Mouse (Mus musculus) lung, postnatal 0 days (tissue): ENCODE results near the gene Cdh4. TPM values are rescaled to one million over a fixed set of nuclear protein-coding genes. Genes with fewer than 3 reads are reported as not detected.

Experiments
- ATAC-seq: fragments of 200-750 bp; cut with Nextera tagmentation; 2 replicates; pipeline ENCODE4 v1.8.0; 2017; ENCODE audit warnings: moderate library complexity
- DNase-seq: peaks from one replicate; pipeline ENCODE4 v3.0.0-alpha.2; 2016; ENCODE audit warnings: low spot score
- H3K27ac ChIP-seq: fragments of 300-500 bp; sonication (generic); 2 replicates; pipeline ENCODE4 v1.5.1; 2014; ENCODE audit warnings: antibody characterized with exemption, mild to moderate bottlenecking, low read length, mixed read lengths
- H3K27me3 ChIP-seq: fragments of 300-500 bp; sonication (generic); replicated peaks from 2 replicates; pipeline ENCODE4 v1.6.1; 2014; ENCODE audit warnings: low read length, mixed read lengths; ENCODE audit not compliant: insufficient read depth
- H3K36me3 ChIP-seq: fragments of 300-500 bp; sonication (generic); 2 replicates; pipeline ENCODE4 v1.6.1; 2014; ENCODE audit warnings: low read length, mixed read lengths; ENCODE audit not compliant: insufficient read depth
- H3K4me1 ChIP-seq: fragments of 300-500 bp; sonication (generic); 2 replicates; pipeline ENCODE4 v1.6.1; 2014; ENCODE audit warnings: antibody characterized with exemption, low read depth, low read length, mixed read lengths; ENCODE audit not compliant: insufficient read depth
- H3K4me2 ChIP-seq: fragments of 300-500 bp; sonication (generic); replicated peaks from 2 replicates; pipeline ENCODE4 v1.6.1; 2014; ENCODE audit warnings: low read depth, mild to moderate bottlenecking, low read length, moderate library complexity, mixed read lengths
- H3K4me3 ChIP-seq: fragments of 300-500 bp; sonication (generic); 2 replicates; pipeline ENCODE4 v1.5.1; 2014; ENCODE audit warnings: low read depth, low read length
- H3K9ac ChIP-seq: fragments of 300-500 bp; sonication (generic); replicated peaks from 2 replicates; pipeline ENCODE4 v1.6.1; 2014; ENCODE audit warnings: low read depth, mild to moderate bottlenecking
- H3K9me3 ChIP-seq: fragments of 300-500 bp; sonication (generic); 2 replicates; pipeline ENCODE4 v1.6.1; 2016; ENCODE audit warnings: low read length, mixed read lengths
- CTCF ChIP-seq: IDR thresholded peaks from 2 replicates; pipeline ENCODE4 v1.5.1; 2016; ENCODE audit warnings: antibody characterized with exemption, mild to moderate bottlenecking
- EP300 ChIP-seq: IDR thresholded peaks from 2 replicates; pipeline ENCODE4 v1.6.1; 2016; ENCODE audit warnings: antibody characterized with exemption, mild to moderate bottlenecking, control low read depth
- WGBS: fragments of 180-500 bp; shearing (Covaris S2); extraction: QIAGEN DNeasy Blood & Tissue Kit; methylation state at CpG from one replicate; pipeline ENCODE4 v1.1.7; 2014; 5-methylcytosine and 5-hydroxymethylcytosine counted together
- polyA plus RNA-seq: library from polyadenylated mRNA; unstranded; fragments of >200 nt; fragmentation: Nextera tagmentation; extraction: Ambion mirVana; gene quantifications from 2 replicates; pipeline ENCODE4 v1.2.1, GENCODE M21; 2015

Cdh4 gene
- polyA plus RNA-seq, 1 experiment from 2014 or later: 3.4 TPM

GRCm38 (mm10) chr2:179488526-179489139 is 46.4 kb downstream of the Cdh4 start:
- H3K27ac ChIP-seq: no peak overlapping the region
- no peaks in the 10 kb centered on the region for H3K36me3 ChIP-seq
- 70% methylated on average over 21 of the region's 21 CpGs for WGBS
- H3K4me3 ChIP-seq: no peak overlapping the region
- TF ChIP-seq EP300: no peak
- no peak for TF ChIP-seq CTCF
- no peak overlapping the region for H3K9ac ChIP-seq
- no peaks in the 10 kb centered on the region for H3K27me3 ChIP-seq
- DNase-seq (no peak), ATAC-seq (no peak)
- no peaks in the 10 kb centered on the region for H3K9me3 ChIP-seq
- no peaks in the 10 kb centered on the region for H3K4me1 ChIP-seq
- no peak overlapping the region for H3K4me2 ChIP-seq

DNA sequence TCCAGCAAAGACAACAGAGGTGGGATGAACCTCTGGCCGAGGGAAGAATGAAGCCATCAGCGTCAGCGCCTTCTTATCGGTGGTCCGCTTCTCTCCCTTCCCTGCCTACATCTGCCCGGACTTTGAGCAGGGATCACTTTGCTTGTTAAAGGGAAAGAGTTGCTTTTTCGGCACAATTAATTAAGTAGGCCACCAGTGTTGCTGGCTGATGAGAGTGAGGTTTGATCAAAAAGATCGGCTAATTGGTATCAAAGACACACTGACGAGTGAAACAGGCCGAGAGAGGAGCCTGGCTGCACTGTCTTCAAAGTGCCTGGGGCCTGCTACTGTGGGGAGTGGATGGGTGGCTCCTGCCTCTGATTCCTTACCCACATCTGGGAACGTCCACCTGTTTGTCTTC is 49.7 kb downstream of the Cdh4 start:
- H3K27me3 ChIP-seq: no peaks in the 10 kb centered on the region
- H3K4me1 ChIP-seq: no peaks in the 10 kb centered on the region
- no peak overlapping the region for H3K4me3 ChIP-seq
- DNase-seq (no peak), ATAC-seq (no peak)
- no peaks in the 10 kb centered on the region for H3K9me3 ChIP-seq
- no peak overlapping the region for H3K9ac ChIP-seq
- H3K4me2 ChIP-seq: no peak overlapping the region
- WGBS: 70% methylated on average over 11 of the region's 11 CpGs
- TF ChIP-seq CTCF (no peak), EP300 (no peak)
- H3K27ac ChIP-seq: no peak overlapping the region
- no peaks in the 10 kb centered on the region for H3K36me3 ChIP-seq

DNA sequence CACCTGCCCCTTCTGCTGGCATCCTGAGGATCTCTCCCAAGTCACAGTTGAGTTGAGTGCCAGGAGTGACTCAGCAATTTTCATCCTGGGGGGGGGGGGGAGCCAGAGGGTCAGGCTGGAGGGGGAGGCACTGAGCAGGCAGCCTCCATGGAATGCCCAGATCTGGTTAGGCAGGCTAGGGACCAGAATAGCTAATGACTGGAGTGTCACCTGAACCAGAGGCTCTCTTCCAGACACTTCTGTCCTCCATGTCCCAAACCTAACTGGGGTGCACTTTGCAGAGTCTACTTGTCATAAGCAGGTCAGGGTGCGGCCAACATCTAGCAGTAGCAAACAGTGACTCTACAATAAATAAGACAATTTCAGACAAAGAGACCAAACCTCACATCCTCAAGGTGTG is 52.0 kb downstream of the Cdh4 start:
- Histone ChIP-seq H3K36me3 (no peaks in the 10 kb centered on the region), H3K4me3 (no peak overlapping the region), H3K9me3 (no peaks in the 10 kb centered on the region), H3K27ac (no peak overlapping the region), H3K27me3 (no peaks in the 10 kb centered on the region), H3K9ac (no peak overlapping the region), H3K4me1 (no peaks in the 10 kb centered on the region), H3K4me2 (no peak overlapping the region)
- ATAC-seq (no peak), DNase-seq (no peak)
- no peak for TF ChIP-seq EP300
- no peak for TF ChIP-seq CTCF
- WGBS: 90% methylated on average over 1 of the region's 1 CpGs

DNA sequence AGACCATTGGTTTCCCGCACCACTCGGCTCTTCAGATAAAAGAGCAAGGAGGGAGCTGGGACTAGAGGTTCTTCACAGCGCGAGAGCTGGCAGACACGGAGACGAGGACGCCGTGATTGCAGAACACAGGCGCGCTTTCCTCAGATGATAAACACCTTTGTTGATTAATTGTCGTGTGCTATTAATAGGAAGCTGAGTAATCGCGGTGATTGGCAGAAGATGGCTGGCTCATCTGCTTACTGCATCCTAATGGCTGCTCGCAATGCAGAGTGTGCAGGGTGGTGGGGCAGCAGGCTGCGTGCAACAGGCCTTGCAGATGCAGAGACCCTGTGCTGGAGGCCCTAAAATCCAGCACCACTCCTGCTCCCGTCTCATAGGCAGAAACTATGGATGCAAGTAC is 68.2 kb downstream of the Cdh4 start:
- H3K9me3 ChIP-seq: no peaks in the 10 kb centered on the region
- WGBS: 84% methylated on average over 16 of the region's 16 CpGs
- no peak overlapping the region for H3K9ac ChIP-seq
- H3K27ac ChIP-seq: no peak overlapping the region
- no peak overlapping the region for H3K4me3 ChIP-seq
- H3K27me3 ChIP-seq: no peaks in the 10 kb centered on the region
- H3K4me1 ChIP-seq: no peaks in the 10 kb centered on the region
- no peak for ATAC-seq
- no peak overlapping the region for H3K4me2 ChIP-seq
- no peak for DNase-seq
- TF ChIP-seq CTCF (no peak), EP300 (no peak)
- H3K36me3 ChIP-seq: no peaks in the 10 kb centered on the region

DNA sequence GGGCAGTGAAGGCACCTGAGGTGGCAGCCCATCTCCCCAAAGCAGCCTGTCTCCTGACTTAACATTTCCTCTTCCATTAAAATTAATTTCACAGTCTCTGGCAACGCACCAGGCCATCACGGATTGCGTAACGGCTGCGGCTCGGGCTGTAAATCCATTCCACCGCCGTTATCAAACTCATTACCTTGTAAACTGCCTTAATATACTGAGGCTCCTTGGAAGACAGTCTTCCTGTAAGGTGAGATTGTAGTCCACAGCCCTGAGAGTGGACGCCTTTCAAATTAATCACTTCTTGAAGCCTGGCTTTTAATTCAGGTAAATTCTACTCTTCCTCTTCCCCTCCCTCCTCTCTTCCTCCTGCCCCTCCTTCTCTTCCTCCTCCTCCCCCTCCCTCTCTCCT is 74.3 kb downstream of the Cdh4 start:
- DNase-seq: no peak
- H3K9ac ChIP-seq: no peak overlapping the region
- no peak for TF ChIP-seq EP300
- no peak for TF ChIP-seq CTCF
- no peak overlapping the region for H3K27ac ChIP-seq
- H3K4me1 ChIP-seq: no peaks in the 10 kb centered on the region
- no peak for ATAC-seq
- no peaks in the 10 kb centered on the region for H3K36me3 ChIP-seq
- H3K27me3 ChIP-seq: no peaks in the 10 kb centered on the region
- H3K4me3 ChIP-seq: no peak overlapping the region
- H3K9me3 ChIP-seq: no peaks in the 10 kb centered on the region
- WGBS: 74% methylated on average over 9 of the region's 9 CpGs
- H3K4me2 ChIP-seq: no peak overlapping the region

- no peak for ATAC-seq
- H3K27ac ChIP-seq: no peak overlapping the region
- no peaks in the 10 kb centered on the region for H3K27me3 ChIP-seq
- 67% methylated on average over 14 of the region's 14 CpGs for WGBS
- H3K4me1 ChIP-seq: no peaks in the 10 kb centered on the region
- no peak overlapping the region for H3K4me2 ChIP-seq
- no peaks in the 10 kb centered on the region for H3K9me3 ChIP-seq
- H3K36me3 ChIP-seq: no peaks in the 10 kb centered on the region
- DNase-seq: no peak
- TF ChIP-seq EP300 (no peak), CTCF (no peak)
- no peak overlapping the region for H3K9ac ChIP-seq
- no peak overlapping the region for H3K4me3 ChIP-seq
Measured at GRCm38 (mm10) chr2:179518456-179519032, 76.3 kb downstream of the Cdh4 start.
